In the genomic region with DNA sequence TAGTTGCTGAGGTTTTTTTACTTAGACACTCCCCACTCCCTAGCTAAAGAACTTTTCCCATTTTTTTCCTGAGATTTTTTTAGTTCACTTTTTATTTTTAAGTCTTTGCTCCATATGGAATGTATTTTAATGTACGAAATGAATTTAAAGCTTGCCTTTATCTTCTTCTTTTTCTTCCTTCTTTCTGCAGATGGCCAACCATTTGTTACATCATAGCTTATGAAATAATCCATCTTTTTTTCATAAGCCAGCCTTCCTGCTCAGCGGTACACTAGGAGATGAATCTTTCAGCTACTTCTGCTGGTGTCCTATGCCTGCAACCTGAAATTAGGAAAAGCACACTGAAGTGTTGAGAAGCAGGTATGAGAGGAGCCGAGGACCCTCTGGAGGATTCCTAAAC, we compare ENCODE assay signal across 21 mouse cellular contexts.
DNase-seq lines count a peak whose midpoint lies in the region; ATAC-seq and TF ChIP-seq lines count a peak whose summit lies in the region.
"Had no signal": no experiment of that assay in that cellular context is flagged by ENCODE, and none has a peak within 500 bp of the region (broad histone marks: within the 10 kb centered on the region; RNA-seq: fewer than 3 reads in every experiment).

No protein-coding gene starts in this region.

- no peaks in the 10 kb centered on the region for H3K9me3 ChIP-seq in forebrain, postnatal 0 days (ENCODE audit: low read length)
- no peaks in the 10 kb centered on the region for H3K9me3 ChIP-seq in forebrain, embryonic 14.5 days (replicated peaks; ENCODE audit: control insufficient read depth, low read length)
- H3K9me3 ChIP-seq: embryonic facial prominence, embryonic 12.5 days; forebrain, embryonic 10.5 days; forebrain, embryonic 12.5 days; forebrain, embryonic 15.5 days had no signal

- ATAC-seq in forebrain, postnatal 0 days: no peak
- ATAC-seq in forebrain, embryonic 14.5 days: no peak
- ATAC-seq: forebrain, embryonic 15.5 days had no signal

- no peak overlapping the region for H3K4me3 ChIP-seq in forebrain, postnatal 0 days (ENCODE audit: low read depth, low read length)
- H3K4me3 ChIP-seq in forebrain, embryonic 14.5 days (ENCODE audit: low read depth, low read length): no peak overlapping the region
- H3K4me3 ChIP-seq in left cerebral cortex, adult 2 months: no peak overlapping the region
- H3K4me3 ChIP-seq: embryonic facial prominence, embryonic 12.5 days; erythroblast, embryonic 14.5 days; forebrain, embryonic 10.5 days; forebrain, embryonic 12.5 days; forebrain, embryonic 15.5 days had no signal

- no peak overlapping the region for H3K9ac ChIP-seq in forebrain, postnatal 0 days
- H3K9ac ChIP-seq in forebrain, embryonic 14.5 days (ENCODE audit: low read length): no peak overlapping the region
- H3K9ac ChIP-seq: embryonic facial prominence, embryonic 12.5 days; forebrain, embryonic 12.5 days; forebrain, embryonic 15.5 days had no signal

- no peaks in the 10 kb centered on the region for H3K27me3 ChIP-seq in forebrain, postnatal 0 days (ENCODE audit: insufficient read depth, low read length)
- H3K27me3 ChIP-seq in forebrain, embryonic 14.5 days (replicated peaks; ENCODE audit: control insufficient read depth, insufficient read depth, low read length): no peaks in the 10 kb centered on the region
- H3K27me3 ChIP-seq: embryonic facial prominence, embryonic 12.5 days; forebrain, embryonic 12.5 days; forebrain, embryonic 15.5 days had no signal

- H3K4me2 ChIP-seq in forebrain, postnatal 0 days (ENCODE audit: low read depth): no peak overlapping the region
- no peak overlapping the region for H3K4me2 ChIP-seq in forebrain, embryonic 14.5 days (ENCODE audit: low read length)
- H3K4me2 ChIP-seq: embryonic facial prominence, embryonic 12.5 days; forebrain, embryonic 12.5 days; forebrain, embryonic 15.5 days had no signal

- H3K36me3 ChIP-seq in forebrain, postnatal 0 days (ENCODE audit: insufficient read depth): no peaks in the 10 kb centered on the region
- no peaks in the 10 kb centered on the region for H3K36me3 ChIP-seq in forebrain, embryonic 14.5 days (ENCODE audit: control insufficient read depth, insufficient read depth, low read length)
- H3K36me3 ChIP-seq: embryonic facial prominence, embryonic 12.5 days; forebrain, embryonic 10.5 days; forebrain, embryonic 12.5 days; forebrain, embryonic 15.5 days had no signal

- 85% methylated on average over 3 of the region's 3 CpGs for WGBS in forebrain, postnatal 0 days
- WGBS in forebrain, embryonic 14.5 days: 90% methylated on average over 3 of the region's 3 CpGs

- intact Hi-C loops in left cerebral cortex, adult 2 months (cut with DNase I): loop anchor here (5.0 kb wide), 2 partner anchors 105 to 375 kb away; a partner anchor contains a TSS

- no peaks in the 10 kb centered on the region for H3K4me1 ChIP-seq in forebrain, postnatal 0 days (ENCODE audit: insufficient read depth)
- H3K4me1 ChIP-seq in forebrain, embryonic 14.5 days (ENCODE audit: control insufficient read depth, insufficient read depth, low read length): no peaks in the 10 kb centered on the region
- H3K4me1 ChIP-seq: embryonic facial prominence, embryonic 12.5 days; forebrain, embryonic 10.5 days; forebrain, embryonic 12.5 days; forebrain, embryonic 15.5 days had no signal

- TF ChIP-seq CTCF in forebrain, postnatal 0 days (IDR thresholded peaks at IDR 0.05; ENCODE audit: low read depth): no peak
- TF ChIP-seq CTCF in left cerebral cortex, adult 2 months (IDR thresholded peaks at IDR 0.05): no peak

- H3K27ac ChIP-seq in forebrain, postnatal 0 days (ENCODE audit: low read depth, low read length): no peak overlapping the region
- H3K27ac ChIP-seq in forebrain, embryonic 14.5 days (ENCODE audit: low read depth, low read length): no peak overlapping the region
- H3K27ac ChIP-seq in left cerebral cortex, adult 2 months: peak overlapping the region; percentile 77
- H3K27ac ChIP-seq: embryonic facial prominence, embryonic 12.5 days; forebrain, embryonic 10.5 days; forebrain, embryonic 12.5 days; forebrain, embryonic 15.5 days had no signal

- DNase-seq in forebrain, postnatal 0 days: peak; percentile 17
- DNase-seq in forebrain, embryonic 14.5 days (ENCODE audit: low spot score): no peak
- DNase-seq in left cerebral cortex, adult 2 months (ENCODE audit: extremely low spot score in 1 of 2, low spot score in 2 of 2): no peak
- no peak for DNase-seq in left cerebral cortex, adult 8-10 months (ENCODE audit: low spot score in 2 of 2)
- DNase-seq in telencephalon, adult 2 months (ENCODE audit: low read depth, low spot score): peak; percentile 55
- DNase-seq in layer of hippocampus, postnatal 36 days: no peak
- DNase-seq: adrenal gland, adult 2 months; adrenal gland, postnatal 10 days; adrenal gland, postnatal 36 days; cerebellum, adult 11 months; cerebellum, adult 18-20 months; cerebellum, adult 8-10 months; cerebellum, adult 9-11 months; cerebellum, postnatal 14 days; cerebellum, postnatal 36 days; embryo, embryonic 11 days had no signal

Comparison
In these comparisons a context has a peak if more than half of its experiments do, and no peak if none do; other contexts are left out.
1. DNase-seq: peak in forebrain, postnatal 0 days (single experiment) and telencephalon, adult 2 months (single experiment); none in forebrain, embryonic 14.5 days (single experiment), left cerebral cortex, adult 2 months (0 of 2), left cerebral cortex, adult 8-10 months (0 of 2) and layer of hippocampus, postnatal 36 days (0 of 2).